Mouse (Mus musculus) myocyte (in vitro differentiated cells): ENCODE data around the gene Coq8a. TPM values are rescaled to one million over a fixed set of nuclear protein-coding genes. Genes with fewer than 3 reads are reported as not detected.

Source experiments
- H3K27me3 ChIP-seq: one replicate; pipeline ENCODE4 v1.6.1; 2011; ENCODE audit not compliant: control insufficient read depth, insufficient read depth, insufficient read length
- H3K36me3 ChIP-seq: one replicate; pipeline ENCODE4 v1.6.1; 2011; ENCODE audit not compliant: control insufficient read depth, insufficient read depth
- H3K4me2 ChIP-seq: one replicate; pipeline ENCODE4 v1.6.1; 2011; ENCODE audit warnings: low read depth, control low read depth
- H3K4me3 ChIP-seq: one replicate; pipeline ENCODE4 v1.5.1; 2011; ENCODE audit warnings: mild to moderate bottlenecking, control low read depth, moderate library complexity
- H3K79me2 ChIP-seq: one replicate; pipeline ENCODE4 v1.6.1; 2011; ENCODE audit not compliant: control insufficient read depth, insufficient read depth
- H3ac ChIP-seq: one replicate; pipeline ENCODE4 v1.6.1; 2011; ENCODE audit not compliant: control insufficient read depth, insufficient read length
- CEBPB ChIP-seq: IDR thresholded peaks from 2 replicates; pipeline ENCODE4 v1.6.1; 2011; ENCODE audit warnings: mild to moderate bottlenecking, moderate library complexity; ENCODE audit not compliant: poor library complexity, insufficient read depth, severe bottlenecking
- E2F4 ChIP-seq: IDR thresholded peaks from one replicate; pipeline ENCODE4 v1.6.1; 2011; ENCODE audit warnings: mild to moderate bottlenecking, control low read depth, moderate library complexity; ENCODE audit not compliant: insufficient read depth
- MAX ChIP-seq: IDR thresholded peaks from one replicate; pipeline ENCODE4 v1.6.1; 2011; ENCODE audit warnings: low read depth, mild to moderate bottlenecking, control low read depth
- MYOD1 ChIP-seq, 3 experiments: IDR thresholded peaks; one replicate each; pipeline ENCODE4 v1.6.1; 2011; ENCODE audit warnings: control low read depth in 2 of 3, low read depth in 2 of 3, mild to moderate bottlenecking in 2 of 3, moderate library complexity in 1 of 3; ENCODE audit not compliant: insufficient read length in 2 of 3, control insufficient read depth in 1 of 3
- MYOG ChIP-seq, 3 experiments: IDR thresholded peaks; one replicate each; pipeline ENCODE4 v1.6.1; 2011; ENCODE audit warnings: control low read depth in 2 of 3, low read depth in 2 of 3, mild to moderate bottlenecking in 2 of 3; ENCODE audit not compliant: insufficient read length in 2 of 3, control insufficient read depth in 1 of 3, insufficient read depth in 1 of 3
- POLR2A ChIP-seq: IDR thresholded peaks from one replicate; pipeline ENCODE4 v1.6.1; 2011; ENCODE audit warnings: low read depth, mild to moderate bottlenecking, control low read depth, moderate library complexity; ENCODE audit not compliant: insufficient read length
- POLR2AphosphoS2 ChIP-seq: IDR thresholded peaks from one replicate; pipeline ENCODE4 v1.6.1; 2011; ENCODE audit warnings: low read depth, control low read depth; ENCODE audit not compliant: insufficient read length
- REST ChIP-seq: IDR thresholded peaks from one replicate; pipeline ENCODE4 v1.6.1; 2011; ENCODE audit warnings: mild to moderate bottlenecking, control low read depth, moderate library complexity; ENCODE audit not compliant: insufficient read depth, insufficient read length
- SRF ChIP-seq: IDR thresholded peaks from one replicate; pipeline ENCODE4 v1.6.1; 2011; ENCODE audit warnings: low read depth; ENCODE audit not compliant: control insufficient read depth, insufficient read length
- TCF12 ChIP-seq: IDR thresholded peaks from one replicate; pipeline ENCODE4 v1.6.1; 2011; ENCODE audit warnings: mild to moderate bottlenecking, control low read depth; ENCODE audit not compliant: poor library complexity, insufficient read depth, severe bottlenecking
- TCF3 ChIP-seq: IDR thresholded peaks from one replicate; pipeline ENCODE4 v1.6.1; 2011; ENCODE audit warnings: low read depth, control low read depth; ENCODE audit not compliant: insufficient read length
- USF1 ChIP-seq: IDR thresholded peaks from one replicate; pipeline ENCODE4 v1.6.1; 2011; ENCODE audit warnings: low read depth, mild to moderate bottlenecking, control low read depth, moderate library complexity
- polyA plus RNA-seq: library from polyadenylated mRNA; unstranded; fragments of >200 nt; fragmentation: generic; extraction: Trizol; gene quantifications from one replicate; pipeline ENCODE4 v1.2.1, GENCODE M21; 2012; ENCODE audit warnings: missing spikeins

Coq8a gene
- polyA plus RNA-seq, 1 experiment, result 79.8 TPM

GRCm38 (mm10) chr1:180216541-180217276 is 17.3 kb upstream of the Coq8a start:
- Histone ChIP-seq H3K4me3 (no peak overlapping the region), H3ac (no peak overlapping the region), H3K79me2 (no peaks in the 10 kb centered on the region), H3K27me3 (peaks cover 19% of the 10 kb centered on the region), H3K4me2 (no peak overlapping the region), H3K36me3 (no peaks in the 10 kb centered on the region)
- no peak for TF ChIP-seq POLR2A

- H3K4me2 ChIP-seq, result no peak overlapping the region
- H3K36me3 ChIP-seq, result no peaks in the 10 kb centered on the region
- H3ac ChIP-seq, result no peak overlapping the region
- no peak for TF ChIP-seq CEBPB
- no peak for TF ChIP-seq MYOD1 (IDR thresholded peaks at IDR 0.05; ENCODE audit: control insufficient read depth in 1 of 3, insufficient read length in 2 of 3, low read depth in 2 of 3)
- TF ChIP-seq E2F4, result no peak
- TF ChIP-seq MYOG (IDR thresholded peaks at IDR 0.05; ENCODE audit: control insufficient read depth in 1 of 3, insufficient read depth in 1 of 3, insufficient read length in 2 of 3, low read depth in 2 of 3), result no peak
- TF ChIP-seq USF1, result no peak
- TF ChIP-seq SRF, result no peak
- H3K27me3 ChIP-seq, result peaks cover 10% of the 10 kb centered on the region
- H3K4me3 ChIP-seq, result no peak overlapping the region
- no peaks in the 10 kb centered on the region for H3K79me2 ChIP-seq
Measured at GRCm38 (mm10) chr1:180215044-180215443, 15.6 kb upstream of the Coq8a start.

- Histone ChIP-seq H3K79me2 (no peaks in the 10 kb centered on the region), H3ac (no peak overlapping the region), H3K27me3 (peaks cover 14% of the 10 kb centered on the region), H3K36me3 (no peaks in the 10 kb centered on the region), H3K4me3 (no peak overlapping the region), H3K4me2 (no peak overlapping the region)
- TF ChIP-seq MAX, result no peak
- TF ChIP-seq TCF12, result no peak
Measured at GRCm38 (mm10) chr1:180212911-180213310, 13.5 kb upstream of the Coq8a start.

- Histone ChIP-seq H3K36me3 (no peaks in the 10 kb centered on the region), H3K4me3 (no peak overlapping the region), H3K27me3 (peaks cover 17% of the 10 kb centered on the region), H3ac (no peak overlapping the region), H3K4me2 (peak overlapping the region; percentile 12), H3K79me2 (no peaks in the 10 kb centered on the region)
- TF ChIP-seq USF1 (no peak), E2F4 (no peak), SRF (no peak), CEBPB (no peak), POLR2A (no peak), TCF3 (no peak), TCF12 (peak; percentile 63), MYOG (IDR thresholded peaks at IDR 0.05; ENCODE audit: control insufficient read depth in 1 of 3, insufficient read depth in 1 of 3, insufficient read length in 2 of 3, low read depth in 2 of 3) (peak; percentile 54 to 95 (median 55)), REST (no peak), POLR2AphosphoS2 (no peak), MAX (no peak), MYOD1 (IDR thresholded peaks at IDR 0.05; ENCODE audit: control insufficient read depth in 1 of 3, insufficient read length in 2 of 3, low read depth in 2 of 3) (peak; percentile 79 to 93 (median 89))
Measured at GRCm38 (mm10) chr1:180210781-180211271, 11.4 kb upstream of the Coq8a start.

GRCm38 (mm10) chr1:180210031-180210432 is 10.6 kb upstream of the Coq8a start:
- TF ChIP-seq MYOD1 (IDR thresholded peaks at IDR 0.05; ENCODE audit: control insufficient read depth in 1 of 3, insufficient read length in 2 of 3, low read depth in 2 of 3), result peak in 1 of 3 experiments; percentile 49
- TF ChIP-seq SRF, result no peak
- peak in 2 of 3 experiments; percentile 16 to 42 for TF ChIP-seq MYOG (IDR thresholded peaks at IDR 0.05; ENCODE audit: control insufficient read depth in 1 of 3, insufficient read depth in 1 of 3, insufficient read length in 2 of 3, low read depth in 2 of 3)
- TF ChIP-seq MAX, result no peak
- TF ChIP-seq TCF12, result no peak
- Histone ChIP-seq H3ac (no peak overlapping the region), H3K27me3 (peaks cover 17% of the 10 kb centered on the region)

More at GRCm38 (mm10) chr1:180210031-180210432, 10.6 kb upstream of the Coq8a start:
- Histone ChIP-seq H3K79me2 (no peaks in the 10 kb centered on the region), H3K36me3 (no peaks in the 10 kb centered on the region), H3K4me2 (no peak overlapping the region), H3K4me3 (no peak overlapping the region)
